24 mouse cellular contexts compared by ENCODE assay signal in the genomic region with DNA sequence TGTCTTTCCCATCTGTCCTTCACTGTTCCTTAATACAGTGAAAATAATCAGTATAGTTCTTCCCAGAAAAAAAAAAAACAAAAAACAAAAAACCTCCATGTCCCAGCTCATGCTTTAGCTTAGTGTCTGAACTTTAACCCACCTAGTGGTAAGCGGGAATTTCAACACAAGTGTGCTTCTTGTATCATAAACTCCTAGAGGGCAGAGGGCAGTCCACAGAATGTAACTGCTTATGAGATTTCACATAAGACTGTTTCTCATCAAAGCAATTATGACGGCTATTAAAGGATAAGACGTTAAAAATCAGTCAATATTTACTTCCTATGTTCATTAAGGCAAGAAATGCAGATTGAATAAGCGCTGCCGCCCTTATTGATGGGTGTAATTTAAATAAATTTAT.
A peak's percentile ranks its signal among the peaks of the same experiment; 100 is the strongest.
DNase-seq lines count a peak whose midpoint lies in the region; ATAC-seq lines count a peak whose summit lies in the region.
"Had no signal": no experiment of that assay in that cellular context is flagged by ENCODE, and none has a peak within 500 bp of the region (broad histone marks: within the 10 kb centered on the region; RNA-seq: fewer than 3 reads in every experiment).

No protein-coding gene starts in this region.

- peak; percentile 3 for DNase-seq in embryo, embryonic 10.5 days (ENCODE audit: low spot score)
- DNase-seq in embryo, embryonic 9.5 days (ENCODE audit: extremely low spot score), result no peak
- peak; percentile 10 for DNase-seq in hindlimb bud, embryonic 11.5 days (ENCODE audit: extremely low spot score, low read depth, low spot score)
- DNase-seq in gastrocnemius, postnatal 10 days, result no peak
- no peak for DNase-seq in limb, embryonic 10.5 days (ENCODE audit: low spot score)
- DNase-seq: adrenal gland, adult 8-10 months; adrenal gland, postnatal 14 days; adrenal gland, postnatal 36 days; B cell, adult 2 months; cerebellum, adult 11-12 months; cerebellum, adult 9-10 months; cerebellum, postnatal 10 days; cerebellum, postnatal 25 days; forebrain, postnatal 0 days had no signal

- H3K27ac ChIP-seq in intestine, embryonic 16.5 days (ENCODE audit: low read length), result no peak overlapping the region
- no peak overlapping the region for H3K27ac ChIP-seq in limb, embryonic 10.5 days
- H3K27ac ChIP-seq: embryonic facial prominence, embryonic 10.5 days; embryonic facial prominence, embryonic 12.5 days; forebrain, embryonic 13.5 days; forebrain, embryonic 15.5 days had no signal

- H3K4me1 ChIP-seq in intestine, embryonic 16.5 days (ENCODE audit: control insufficient read depth, insufficient read depth, low read length), result no peaks in the 10 kb centered on the region
- H3K4me1 ChIP-seq in limb, embryonic 10.5 days, result no peaks in the 10 kb centered on the region
- H3K4me1 ChIP-seq: embryonic facial prominence, embryonic 10.5 days; embryonic facial prominence, embryonic 12.5 days had no signal

- no peaks in the 10 kb centered on the region for H3K36me3 ChIP-seq in intestine, embryonic 16.5 days (ENCODE audit: control insufficient read depth, insufficient read depth, low read length)
- no peaks in the 10 kb centered on the region for H3K36me3 ChIP-seq in limb, embryonic 10.5 days
- H3K36me3 ChIP-seq: embryonic facial prominence, embryonic 10.5 days; embryonic facial prominence, embryonic 12.5 days; forebrain, embryonic 15.5 days; G1E had no signal

- no peak overlapping the region for H3K4me3 ChIP-seq in intestine, embryonic 16.5 days (ENCODE audit: low read length)
- no peak overlapping the region for H3K4me3 ChIP-seq in limb, embryonic 10.5 days
- H3K4me3 ChIP-seq: embryonic facial prominence, embryonic 10.5 days; embryonic facial prominence, embryonic 12.5 days; forebrain, embryonic 13.5 days; forebrain, embryonic 15.5 days had no signal

- peak; percentile 84 for ATAC-seq in intestine, embryonic 16.5 days
- ATAC-seq: activated CD4-positive, CD25-positive, alpha-beta regulatory T cell, adult 4 months; CD4-positive, CD25-positive, alpha-beta regulatory T cell, adult 4 months; forebrain, embryonic 13.5 days; forebrain, embryonic 15.5 days; forebrain, postnatal 0 days; Patski had no signal

- H3K9me3 ChIP-seq in intestine, embryonic 16.5 days (ENCODE audit: control insufficient read depth, low read length), result no peaks in the 10 kb centered on the region
- no peaks in the 10 kb centered on the region for H3K9me3 ChIP-seq in limb, embryonic 10.5 days (replicated peaks)
- H3K9me3 ChIP-seq: embryonic facial prominence, embryonic 10.5 days; embryonic facial prominence, embryonic 12.5 days; forebrain, embryonic 13.5 days; forebrain, embryonic 15.5 days; G1E had no signal

- WGBS in intestine, embryonic 16.5 days, result 57% methylated on average over 5 of the region's 5 CpGs
- 85% methylated on average over 5 of the region's 5 CpGs for WGBS in limb, embryonic 10.5 days

- no peak overlapping the region for H3K4me2 ChIP-seq in intestine, embryonic 16.5 days (ENCODE audit: low read depth, low read length)
- H3K4me2 ChIP-seq: embryonic facial prominence, embryonic 12.5 days; forebrain, embryonic 13.5 days; forebrain, embryonic 15.5 days had no signal

- H3K9ac ChIP-seq in intestine, embryonic 16.5 days (ENCODE audit: low read depth, low read length), result no peak overlapping the region
- H3K9ac ChIP-seq: embryonic facial prominence, embryonic 12.5 days; forebrain, embryonic 13.5 days; forebrain, embryonic 15.5 days; forebrain, postnatal 0 days had no signal

- H3K27me3 ChIP-seq in intestine, embryonic 16.5 days (replicated peaks; ENCODE audit: control insufficient read depth, insufficient read depth, low read length), result no peaks in the 10 kb centered on the region
- no peaks in the 10 kb centered on the region for H3K27me3 ChIP-seq in limb, embryonic 10.5 days (ENCODE audit: low read depth, poor library complexity, severe bottlenecking)
- H3K27me3 ChIP-seq: CH12.LX; embryonic facial prominence, embryonic 12.5 days; forebrain, embryonic 13.5 days; forebrain, embryonic 15.5 days had no signal

Comparison
In these comparisons a context has a peak if more than half of its experiments do, and no peak if none do; other contexts are left out.
1. DNase-seq: peak in embryo, embryonic 10.5 days (single experiment) and hindlimb bud, embryonic 11.5 days (single experiment); none in embryo, embryonic 9.5 days (single experiment), gastrocnemius, postnatal 10 days (single experiment) and limb, embryonic 10.5 days (single experiment).